Mouse (Mus musculus) heart, embryonic 16.5 days (tissue): ENCODE results near the gene Bicc1. TPM values are rescaled to one million over a fixed set of nuclear protein-coding genes. Genes with fewer than 3 reads are reported as not detected.

Experiments
- ATAC-seq: fragments of 200-750 bp; cut with Nextera tagmentation; replicated peaks from 2 replicates; pipeline ENCODE4 v1.8.0; 2017; ENCODE audit warnings: moderate number of reproducible peaks; ENCODE audit not compliant: insufficient read depth, low FRiP score; ENCODE audit errors: extremely low read depth
- H3K27ac ChIP-seq: fragments of 300-500 bp; sonication (generic); 2 replicates; pipeline ENCODE4 v1.5.1; 2014; ENCODE audit warnings: mild to moderate bottlenecking, low read length, control low read depth, moderate library complexity
- H3K27me3 ChIP-seq: fragments of 300-500 bp; sonication (generic); 2 replicates; pipeline ENCODE4 v1.6.1; 2014; ENCODE audit warnings: low read length, mixed read lengths; ENCODE audit not compliant: control insufficient read depth, insufficient read depth
- H3K36me3 ChIP-seq: fragments of 300-500 bp; sonication (generic); 2 replicates; pipeline ENCODE4 v1.6.1; 2014; ENCODE audit not compliant: control insufficient read depth, insufficient read depth
- H3K4me1 ChIP-seq: fragments of 300-500 bp; sonication (generic); 2 replicates; pipeline ENCODE4 v1.6.1; 2014; ENCODE audit warnings: low read length, mixed read lengths; ENCODE audit not compliant: control insufficient read depth, insufficient read depth
- H3K4me2 ChIP-seq: fragments of 300-500 bp; sonication (generic); 2 replicates; pipeline ENCODE4 v1.6.1; 2014; ENCODE audit warnings: low read depth, mild to moderate bottlenecking, control low read depth, low read length
- H3K4me3 ChIP-seq: fragments of 300-500 bp; sonication (generic); 2 replicates; pipeline ENCODE4 v1.5.1; 2014; ENCODE audit warnings: mild to moderate bottlenecking, control low read depth, low read length
- H3K9ac ChIP-seq: fragments of 300-500 bp; sonication (generic); 2 replicates; pipeline ENCODE4 v1.6.1; 2014; ENCODE audit warnings: low read length, control low read depth
- H3K9me3 ChIP-seq: fragments of 300-500 bp; sonication (generic); replicated peaks from 2 replicates; pipeline ENCODE4 v1.6.1; 2016; ENCODE audit warnings: low read length; ENCODE audit not compliant: control insufficient read depth
- WGBS: fragments of 180-500 bp; shearing (Covaris S2); extraction: QIAGEN DNeasy Blood & Tissue Kit; methylation state at CpG from one replicate; pipeline ENCODE4 v1.1.7; 2014; 5-methylcytosine and 5-hydroxymethylcytosine counted together
- polyA plus RNA-seq: library from polyadenylated mRNA; unstranded; fragments of >200 nt; fragmentation: Nextera tagmentation; extraction: Ambion mirVana; gene quantifications from 2 replicates; pipeline ENCODE4 v1.2.1, GENCODE M21; 2015

Gene Bicc1
- polyA plus RNA-seq, 1 experiment from 2014 or later: 16.7 TPM

GRCm38 (mm10) chr10:70994135-70994497, 165.4 kb downstream of the Bicc1 start:
- Histone ChIP-seq H3K27me3 (no peaks in the 10 kb centered on the region), H3K4me2 (no peak overlapping the region), H3K9me3 (no peaks in the 10 kb centered on the region), H3K27ac (no peak overlapping the region), H3K4me3 (no peak overlapping the region), H3K9ac (no peak overlapping the region), H3K4me1 (no peaks in the 10 kb centered on the region), H3K36me3 (no peaks in the 10 kb centered on the region)
- ATAC-seq: no peak
- 98% methylated on average over 2 of the region's 2 CpGs for WGBS

GRCm38 (mm10) chr10:70993497-70994134, 165.9 kb downstream of the Bicc1 start:
- H3K27ac ChIP-seq: no peak overlapping the region

GRCm38 (mm10) chr10:70987396-70987795, 172.1 kb downstream of the Bicc1 start:
- H3K9ac ChIP-seq: no peak overlapping the region
- H3K36me3 ChIP-seq: no peaks in the 10 kb centered on the region
- WGBS: 56% methylated on average over 5 of the region's 5 CpGs
- no peak overlapping the region for H3K4me2 ChIP-seq
- H3K27me3 ChIP-seq: no peaks in the 10 kb centered on the region
- H3K27ac ChIP-seq: no peak overlapping the region
- H3K4me1 ChIP-seq: no peaks in the 10 kb centered on the region
- H3K4me3 ChIP-seq: no peak overlapping the region
- no peaks in the 10 kb centered on the region for H3K9me3 ChIP-seq
- ATAC-seq: no peak

More at GRCm38 (mm10) chr10:70993497-70994134, 165.9 kb downstream of the Bicc1 start:
- no peak for ATAC-seq
- Histone ChIP-seq H3K4me2 (no peak overlapping the region), H3K4me1 (no peaks in the 10 kb centered on the region), H3K27me3 (no peaks in the 10 kb centered on the region), H3K36me3 (no peaks in the 10 kb centered on the region), H3K9ac (no peak overlapping the region), H3K9me3 (no peaks in the 10 kb centered on the region), H3K4me3 (no peak overlapping the region)
- WGBS: 75% methylated on average over 6 of the region's 6 CpGs

- 75% methylated on average over 11 of the region's 11 CpGs for WGBS
Observed at GRCm38 (mm10) chr10:70983036-70983670, 176.3 kb downstream of the Bicc1 start.

GRCm38 (mm10) chr10:70982156-70982555, 177.3 kb downstream of the Bicc1 start:
- H3K9ac ChIP-seq: no peak overlapping the region
- WGBS: 86% methylated on average over 7 of the region's 7 CpGs
- no peak overlapping the region for H3K4me3 ChIP-seq
- H3K9me3 ChIP-seq: no peaks in the 10 kb centered on the region
- H3K4me2 ChIP-seq: no peak overlapping the region
- no peak for ATAC-seq
- H3K36me3 ChIP-seq: no peaks in the 10 kb centered on the region
- no peaks in the 10 kb centered on the region for H3K4me1 ChIP-seq
- H3K27me3 ChIP-seq: no peaks in the 10 kb centered on the region
- no peak overlapping the region for H3K27ac ChIP-seq

More at GRCm38 (mm10) chr10:70983036-70983670, 176.3 kb downstream of the Bicc1 start:
- Histone ChIP-seq H3K4me2 (no peak overlapping the region), H3K27me3 (no peaks in the 10 kb centered on the region), H3K9ac (no peak overlapping the region), H3K4me1 (no peaks in the 10 kb centered on the region), H3K27ac (no peak overlapping the region), H3K9me3 (no peaks in the 10 kb centered on the region), H3K4me3 (no peak overlapping the region), H3K36me3 (no peaks in the 10 kb centered on the region)
- ATAC-seq: no peak

- no peak for ATAC-seq
- Histone ChIP-seq H3K27me3 (no peaks in the 10 kb centered on the region), H3K9ac (no peak overlapping the region), H3K4me2 (no peak overlapping the region), H3K36me3 (no peaks in the 10 kb centered on the region), H3K9me3 (no peaks in the 10 kb centered on the region), H3K4me1 (no peaks in the 10 kb centered on the region), H3K4me3 (no peak overlapping the region), H3K27ac (no peak overlapping the region)
- 91% methylated on average over 8 of the region's 8 CpGs for WGBS
Observed at GRCm38 (mm10) chr10:70979657-70980056, 179.8 kb downstream of the Bicc1 start.

- Histone ChIP-seq H3K4me3 (no peak overlapping the region), H3K27ac (no peak overlapping the region), H3K36me3 (no peaks in the 10 kb centered on the region), H3K27me3 (no peaks in the 10 kb centered on the region), H3K4me1 (no peaks in the 10 kb centered on the region), H3K9ac (no peak overlapping the region), H3K4me2 (no peak overlapping the region), H3K9me3 (no peaks in the 10 kb centered on the region)
- ATAC-seq: no peak
- WGBS: 67% methylated on average over 6 of the region's 6 CpGs
Observed at GRCm38 (mm10) chr10:70977141-70977540, 182.4 kb downstream of the Bicc1 start.

GRCm38 (mm10) chr10:70976633-70977032, 182.9 kb downstream of the Bicc1 start:
- H3K4me3 ChIP-seq: no peak overlapping the region
- H3K27me3 ChIP-seq: no peaks in the 10 kb centered on the region
- no peak overlapping the region for H3K4me2 ChIP-seq
- H3K9ac ChIP-seq: no peak overlapping the region
- 57% methylated on average over 9 of the region's 9 CpGs for whole genome bisulfite sequencing
- no peak for ATAC-seq
- H3K36me3 ChIP-seq: no peaks in the 10 kb centered on the region
- H3K27ac ChIP-seq: no peak overlapping the region
- no peaks in the 10 kb centered on the region for H3K4me1 ChIP-seq
- H3K9me3 ChIP-seq: no peaks in the 10 kb centered on the region

GRCm38 (mm10) chr10:70971156-70971555, 188.3 kb downstream of the Bicc1 start:
- Histone ChIP-seq H3K27ac (no peak overlapping the region), H3K4me2 (no peak overlapping the region), H3K9ac (no peak overlapping the region), H3K9me3 (no peaks in the 10 kb centered on the region), H3K4me1 (peaks cover 8% of the 10 kb centered on the region), H3K36me3 (no peaks in the 10 kb centered on the region), H3K4me3 (no peak overlapping the region), H3K27me3 (no peaks in the 10 kb centered on the region)
- WGBS: 81% methylated on average over 11 of the region's 11 CpGs
- 0 out of 2 replicates have a peak, but pooled peaks have one; percentile 7 for ATAC-seq
